Mouse (Mus musculus): ENCODE results near the gene Tpm3. TPM values are rescaled to one million over a fixed set of nuclear protein-coding genes. Genes with fewer than 3 reads are reported as not detected.

The Tpm3 gene
- total and polyA plus RNA-seq, 3 experiments = 205 to 274 (median 273) TPM

GRCm38 (mm10) chr3:90052351-90053241 is 19.9 kb upstream of the Tpm3 start, which contains the start of gene Ubap2l (continued):
- TF ChIP-seq BHLHE40 (IDR thresholded peaks at IDR 0.05; ENCODE audit: borderline replicate concordance, low read depth, low read length) (peak; percentile 94), RAD21 (IDR thresholded peaks at IDR 0.05; ENCODE audit: low read depth, low read length) (no peak), GABPA (IDR thresholded peaks at IDR 0.05; ENCODE audit: low read depth, low read length) (no peak), ZC3H11A (IDR thresholded peaks at IDR 0.05; ENCODE audit: low read depth, low read length) (no peak), HCFC1 (IDR thresholded peaks at IDR 0.05; ENCODE audit: low read depth, low read length) (peak; percentile 93), KAT2A (conservative IDR thresholded peaks at IDR 0.05; ENCODE audit: low read depth, low read length) (peak; percentile 64; the same call in 1 of the 2 replicates), ETS1 (IDR thresholded peaks at IDR 0.05; ENCODE audit: low read depth, low read length) (peak; percentile 62), MAZ (IDR thresholded peaks at IDR 0.05; ENCODE audit: low read depth, low read length) (peak; percentile 98; the same call in 1 of the 2 replicates), E2F4 (IDR thresholded peaks at IDR 0.05; ENCODE audit: borderline replicate concordance, low read depth, low read length) (no peak), RCOR1 (IDR thresholded peaks at IDR 0.05; ENCODE audit: low read depth, low read length) (peak; percentile 41; the same call in 1 of the 2 replicates), CHD1 (IDR thresholded peaks at IDR 0.05; ENCODE audit: low read depth, low read length) (no peak; the same call in 1 of the 2 replicates), SMC3 (IDR thresholded peaks at IDR 0.05; ENCODE audit: low read depth, low read length) (no peak), MAX (IDR thresholded peaks at IDR 0.05; ENCODE audit: low read length) (peak; percentile 91), ELF1 (IDR thresholded peaks at IDR 0.05; ENCODE audit: low read depth, low read length) (peak; percentile 99), POLR2A (IDR thresholded peaks at IDR 0.05; ENCODE audit: control insufficient read depth in 1 of 2, insufficient read depth in 1 of 2, low read depth in 1 of 2, low read length in 2 of 2, poor library complexity in 1 of 2) (peak; percentile 63 to 83), MYB (IDR thresholded peaks at IDR 0.05; ENCODE audit: low read depth, low read length) (no peak)

DNA sequence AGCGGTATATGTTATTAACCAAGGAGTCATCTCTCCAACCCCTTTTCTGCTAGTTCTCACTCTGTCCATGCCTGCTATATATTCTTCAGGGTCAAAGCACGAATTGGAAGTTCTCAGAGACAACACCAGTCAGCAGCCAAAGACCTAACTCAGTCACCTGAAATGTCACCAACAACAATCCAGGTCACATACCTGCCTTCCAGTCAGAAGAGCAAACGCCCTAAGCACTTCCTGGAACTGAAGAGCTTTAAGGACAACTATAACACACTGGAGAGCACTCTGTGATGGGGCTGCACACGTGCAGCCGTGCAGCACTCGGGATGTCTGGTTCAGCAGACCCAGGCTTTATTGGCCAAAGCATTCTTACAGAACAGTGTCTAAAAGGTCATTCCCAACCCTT is 10.9 kb upstream of the Tpm3 start:
- TF ChIP-seq ZC3H11A (IDR thresholded peaks at IDR 0.05; ENCODE audit: low read depth, low read length) (no peak), SMC3 (IDR thresholded peaks at IDR 0.05; ENCODE audit: low read depth, low read length) (no peak), JUND (IDR thresholded peaks at IDR 0.05; ENCODE audit: low read depth, low read length) (no peak), ZMIZ1 (IDR thresholded peaks at IDR 0.05; ENCODE audit: low read depth, low read length) (no peak), MAZ (IDR thresholded peaks at IDR 0.05; ENCODE audit: low read depth, low read length) (no peak), MYB (IDR thresholded peaks at IDR 0.05; ENCODE audit: low read depth, low read length) (no peak), GATA1 (IDR thresholded peaks at IDR 0.05; ENCODE audit: low read depth, low read length) (no peak), CTCF (IDR thresholded peaks at IDR 0.05 in 2 of 3, conservative IDR thresholded peaks at IDR 0.05 in 1 of 3; ENCODE audit: control insufficient read depth in 1 of 3, insufficient read depth in 1 of 3, low read depth in 2 of 3, low read length in 3 of 3, poor library complexity in 1 of 3, severe bottlenecking in 1 of 3) (no peak), NELFE (IDR thresholded peaks at IDR 0.05; ENCODE audit: low read depth, low read length) (no peak), POLR2AphosphoS5 (IDR thresholded peaks at IDR 0.05; ENCODE audit: borderline replicate concordance, low read depth, low read length) (no peak), RAD21 (IDR thresholded peaks at IDR 0.05; ENCODE audit: low read depth, low read length) (no peak), RCOR1 (IDR thresholded peaks at IDR 0.05; ENCODE audit: low read depth, low read length) (no peak), MAX (IDR thresholded peaks at IDR 0.05; ENCODE audit: low read length) (no peak), TCF12 (IDR thresholded peaks at IDR 0.05; ENCODE audit: low read depth, low read length) (no peak), POLR2A (IDR thresholded peaks at IDR 0.05; ENCODE audit: control insufficient read depth in 1 of 2, insufficient read depth in 1 of 2, low read depth in 1 of 2, low read length in 2 of 2, poor library complexity in 1 of 2) (no peak), USF2 (IDR thresholded peaks at IDR 0.05; ENCODE audit: borderline replicate concordance in 1 of 2, insufficient read depth in 1 of 2, low read depth in 1 of 2, low read length in 2 of 2) (no peak)
- Histone ChIP-seq H3K36me3 (ENCODE audit: control insufficient read depth in 1 of 2, insufficient read depth in 2 of 2, low read length in 2 of 2) (peaks cover 1 to 28% of the 10 kb centered on the region in 2 experiments; a peak in 3 of 4 replicates), H3K4me1 (ENCODE audit: control insufficient read depth in 1 of 2, insufficient read depth in 2 of 2, low read length in 2 of 2) (no peaks in the 10 kb centered on the region), H3K4me3 (ENCODE audit: control insufficient read depth in 1 of 2, insufficient read depth in 1 of 2, low read depth in 2 of 2, low read length in 2 of 2) (no peak overlapping the region), H3K9me3 (replicated peaks; ENCODE audit: insufficient read depth, low read length) (no peaks in the 10 kb centered on the region), H3K27me3 (ENCODE audit: control insufficient read depth in 1 of 2, insufficient read depth in 2 of 2, low read length in 2 of 2) (no peaks in the 10 kb centered on the region), H3K9ac (ENCODE audit: control insufficient read depth, low read depth, low read length, poor library complexity, severe bottlenecking) (no peak overlapping the region), H3K27ac (ENCODE audit: control insufficient read depth, low read depth, low read length) (no peak overlapping the region), H3K79me2 (ENCODE audit: control insufficient read depth, insufficient read depth, low read length, poor library complexity) (peaks cover 2% of the 10 kb centered on the region; the same call in 1 of the 2 replicates)
- DNase-seq (ENCODE audit: low read depth, low spot score) = no peak
